ENCODE assay signal across 28 mouse cellular contexts in genomic region chr3:112582314-112582713, GRCm38 (mm10).
"Had no signal": no experiment of that assay in that cellular context is flagged by ENCODE, and none has a peak within 500 bp of the region (broad histone marks: within the 10 kb centered on the region; RNA-seq: fewer than 3 reads in every experiment).

No protein-coding gene starts in this region.

- H3K4me3 ChIP-seq: embryonic facial prominence, embryonic 10.5 days; embryonic facial prominence, embryonic 12.5 days; embryonic facial prominence, embryonic 13.5 days; embryonic facial prominence, embryonic 15.5 days; erythroblast, embryonic 14.5 days; forebrain, embryonic 10.5 days; forebrain, embryonic 12.5 days; forebrain, embryonic 13.5 days; forebrain, embryonic 15.5 days; gastrocnemius, adult 2 months; heart, adult 2 months; heart, embryonic 10.5 days had no signal

- DNase-seq: cerebellum, adult 9-10 months; cerebellum, adult 9-11 months; cerebellum, postnatal 10 days; cerebellum, postnatal 14 days; cerebellum, postnatal 25 days; cerebellum, postnatal 36 days; embryo, embryonic 11 days; forebrain, postnatal 0 days; gastrocnemius, adult 2 months; gastrocnemius, postnatal 10 days; gastrocnemius, postnatal 14 days; gastrocnemius, postnatal 25 days; gastrocnemius, postnatal 36 days; heart, adult 11 months; heart, adult 18-20 months; heart, adult 2 months had no signal

- ATAC-seq: forebrain, embryonic 13.5 days; forebrain, embryonic 14.5 days; forebrain, embryonic 15.5 days; forebrain, embryonic 16.5 days; forebrain, postnatal 0 days had no signal

- H3K27ac ChIP-seq: embryonic facial prominence, embryonic 10.5 days; embryonic facial prominence, embryonic 12.5 days; embryonic facial prominence, embryonic 13.5 days; embryonic facial prominence, embryonic 15.5 days; forebrain, embryonic 10.5 days; forebrain, embryonic 12.5 days; forebrain, embryonic 13.5 days; forebrain, embryonic 15.5 days; gastrocnemius, adult 2 months; heart, adult 2 months; heart, embryonic 10.5 days had no signal
